Mouse (Mus musculus) hindbrain, embryonic 10.5 days (tissue): Measurements from ENCODE around the gene Gm12216. TPM values are rescaled to one million over a fixed set of nuclear protein-coding genes. Genes with fewer than 3 reads are reported as not detected.
A peak's percentile ranks its signal among the peaks of the same experiment; 100 is the strongest.

Experiments
- DNase-seq: peaks from one replicate; pipeline ENCODE4 v3.0.0-alpha.2; 2017; ENCODE audit warnings: low spot score
- H3K27ac ChIP-seq: fragments of 300-500 bp; sonication (generic); 2 replicates; pipeline ENCODE4 v1.5.1; 2016; ENCODE audit warnings: mild to moderate bottlenecking, moderate library complexity
- H3K27me3 ChIP-seq: fragments of 300-500 bp; sonication (generic); 2 replicates; pipeline ENCODE4 v1.6.1; 2016; ENCODE audit warnings: mild to moderate bottlenecking; ENCODE audit not compliant: poor library complexity, insufficient read depth, severe bottlenecking
- H3K36me3 ChIP-seq: fragments of 300-500 bp; sonication (generic); 2 replicates; pipeline ENCODE4 v1.6.1; 2016; ENCODE audit warnings: mild to moderate bottlenecking, moderate library complexity
- H3K4me1 ChIP-seq: fragments of 300-500 bp; sonication (generic); replicated peaks from 2 replicates; pipeline ENCODE4 v1.6.1; 2016; ENCODE audit warnings: mild to moderate bottlenecking
- H3K4me3 ChIP-seq: fragments of 300-500 bp; sonication (generic); 2 replicates; pipeline ENCODE4 v1.5.1; 2016; ENCODE audit warnings: mild to moderate bottlenecking, moderate library complexity
- H3K9me3 ChIP-seq: fragments of 300-500 bp; sonication (generic); 2 replicates; pipeline ENCODE4 v1.6.1; 2016; ENCODE audit warnings: mild to moderate bottlenecking, moderate library complexity
- WGBS: fragments of 180-500 bp; shearing (Covaris S2); methylation state at CpG from one replicate; pipeline ENCODE4 v1.1.7; 2016; 5-methylcytosine and 5-hydroxymethylcytosine counted together
- polyA plus RNA-seq: library from polyadenylated mRNA; unstranded; fragments of >200 nt; fragmentation: Nextera tagmentation; extraction: Ambion mirVana; gene quantifications from 2 replicates; pipeline ENCODE4 v1.2.1, GENCODE M21; 2016

Gene Gm12216
- polyA plus RNA-seq, 1 experiment from 2014 or later, result 0.21 TPM

DNA sequence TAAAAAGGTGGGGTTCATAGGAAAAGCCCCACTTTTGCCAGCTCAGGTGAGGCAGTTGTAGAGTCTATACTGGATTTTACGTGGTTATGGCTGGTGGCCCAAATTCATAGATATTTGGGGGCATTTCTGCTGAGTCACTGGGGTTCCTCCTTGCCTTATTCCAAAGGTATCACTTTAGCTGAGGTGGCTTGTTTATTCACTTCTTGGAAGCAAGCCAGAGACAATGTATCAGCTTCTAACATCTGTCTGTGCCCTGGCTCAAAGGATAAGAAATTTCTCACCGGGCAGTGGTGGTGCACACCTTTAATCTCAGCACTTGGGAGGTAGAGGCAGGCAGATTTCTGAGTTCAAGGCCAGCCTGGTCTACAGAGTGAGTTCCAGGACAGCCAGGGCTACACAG lies 79.2 kb downstream of the Gm12216 start:
- no peak overlapping the region for H3K4me3 ChIP-seq
- DNase-seq, result no peak
- peaks cover 9% of the 10 kb centered on the region for H3K36me3 ChIP-seq
- peaks cover 6% of the 10 kb centered on the region; the same call in 1 of the 2 replicates for H3K4me1 ChIP-seq
- no peak overlapping the region for H3K27ac ChIP-seq
- H3K9me3 ChIP-seq, result no peaks in the 10 kb centered on the region
- H3K27me3 ChIP-seq, result no peaks in the 10 kb centered on the region
- 92% methylated on average over 2 of the region's 2 CpGs for WGBS

DNA sequence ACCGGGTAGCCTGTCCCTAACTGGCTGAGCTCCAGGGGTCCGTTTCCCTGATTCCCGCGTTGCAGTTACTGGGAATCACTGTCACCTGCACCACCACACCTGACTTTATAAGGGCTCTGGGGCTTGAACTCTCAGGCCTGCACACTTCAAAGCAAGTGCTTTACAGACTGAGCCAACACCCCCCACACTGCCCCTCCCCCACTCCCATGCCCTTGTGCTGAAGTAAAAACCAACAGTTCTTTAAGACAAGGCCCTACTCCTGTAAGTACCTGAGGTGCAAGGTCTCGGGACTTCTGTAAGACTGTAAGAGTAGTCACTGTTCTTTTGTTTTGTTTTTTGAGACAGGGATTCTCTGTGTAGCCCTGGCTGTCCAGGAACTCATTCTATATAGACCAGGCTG lies 80.6 kb downstream of the Gm12216 start:
- 83% methylated on average over 5 of the region's 5 CpGs for WGBS
- no peak overlapping the region for H3K4me3 ChIP-seq
- H3K9me3 ChIP-seq, result no peaks in the 10 kb centered on the region
- DNase-seq, result no peak
- H3K27me3 ChIP-seq, result peaks cover 8% of the 10 kb centered on the region
- H3K36me3 ChIP-seq, result peaks cover 9% of the 10 kb centered on the region
- no peaks in the 10 kb centered on the region; the same call in 1 of the 2 replicates for H3K4me1 ChIP-seq
- no peak overlapping the region for H3K27ac ChIP-seq

DNA sequence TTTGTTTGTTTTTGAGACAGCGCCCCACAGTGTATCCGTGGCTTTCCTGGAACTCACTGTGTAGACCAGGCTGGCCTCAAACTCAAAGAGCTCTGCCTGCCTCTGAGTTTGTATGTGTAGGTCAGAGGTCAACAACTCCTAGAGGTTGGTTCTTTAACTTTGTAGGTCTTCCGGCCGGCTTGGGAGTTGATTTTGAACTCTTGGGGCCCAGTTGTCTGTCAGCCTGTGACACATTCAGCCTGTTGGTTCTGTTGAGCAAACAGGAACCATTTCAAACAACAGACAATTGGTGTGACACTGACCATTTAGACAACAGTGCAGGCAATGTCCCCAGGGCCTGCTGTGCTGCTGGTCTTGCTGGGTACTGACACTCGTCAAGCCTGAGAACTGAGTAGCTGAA lies 81.3 kb downstream of the Gm12216 start:
- WGBS, result 66% methylated on average over 5 of the region's 5 CpGs
- Histone ChIP-seq H3K4me1 (no peaks in the 10 kb centered on the region; the same call in 1 of the 2 replicates), H3K9me3 (no peaks in the 10 kb centered on the region), H3K4me3 (no peak overlapping the region), H3K27ac (no peak overlapping the region), H3K27me3 (peaks cover 11% of the 10 kb centered on the region), H3K36me3 (peaks cover 9% of the 10 kb centered on the region)
- DNase-seq, result no peak

DNA sequence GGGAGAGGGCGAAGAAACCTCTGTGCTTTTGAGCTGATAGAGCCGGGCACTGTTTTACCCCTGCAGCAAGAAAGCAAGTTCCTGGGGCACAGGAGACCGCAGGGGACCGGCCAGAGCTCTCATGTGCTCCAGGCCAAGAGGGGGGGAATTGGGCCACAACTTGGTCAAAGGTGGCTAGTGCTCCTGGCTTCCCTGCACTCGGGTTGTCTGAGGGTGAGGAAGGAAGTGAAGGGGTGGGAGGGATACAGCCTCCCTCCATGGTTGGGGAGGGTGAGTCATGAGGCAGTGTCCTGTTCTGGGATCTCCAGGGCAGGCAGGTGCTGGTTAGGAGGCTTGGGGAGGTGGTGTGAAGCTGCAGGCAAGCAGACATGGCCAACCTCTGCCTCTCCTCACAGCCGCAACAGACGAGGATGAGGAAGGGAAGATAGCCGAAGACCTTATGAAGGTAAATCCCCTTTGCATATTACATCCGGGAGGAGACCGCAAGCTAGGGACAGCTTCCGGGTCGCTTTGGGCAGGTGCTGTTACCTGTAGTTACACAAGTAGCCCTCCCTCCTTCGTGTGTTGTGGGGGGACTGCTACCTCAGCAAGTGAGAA lies 84.3 kb downstream of the Gm12216 start:
- no peak for DNase-seq

DNA sequence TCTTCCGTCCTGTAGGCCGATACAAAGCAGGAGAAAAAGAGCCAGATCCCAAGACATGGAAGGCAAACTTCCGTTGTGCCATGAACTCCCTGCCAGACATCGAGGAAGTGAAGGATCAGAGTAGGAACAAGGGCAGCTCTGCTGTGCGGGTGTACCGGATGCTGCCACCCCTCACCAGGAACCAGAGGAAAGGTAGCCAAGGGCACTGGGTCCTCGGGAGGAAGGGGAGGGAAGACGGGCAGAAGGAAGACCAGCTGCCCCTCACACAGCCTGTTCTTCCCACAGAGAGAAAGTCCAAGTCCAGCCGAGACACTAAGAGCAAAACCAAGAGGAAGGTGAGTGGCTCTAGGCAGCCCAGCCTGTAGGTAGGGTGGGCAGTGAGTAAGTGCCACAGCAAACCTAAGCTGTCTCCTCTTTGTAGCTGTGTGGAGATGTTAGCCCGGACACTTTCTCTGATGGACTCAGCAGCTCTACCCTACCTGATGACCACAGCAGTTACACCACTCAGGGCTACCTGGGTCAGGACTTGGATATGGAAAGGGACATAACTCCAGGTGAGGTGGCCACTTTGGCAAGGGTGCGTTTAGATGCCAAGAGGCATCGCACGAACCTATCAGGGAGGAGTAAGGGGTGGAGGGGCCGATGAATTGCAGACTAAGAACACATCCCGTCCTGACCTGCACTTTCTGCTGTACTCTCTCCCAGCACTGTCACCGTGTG lies 85.3 kb downstream of the Gm12216 start:
- peaks cover 43% of the 10 kb centered on the region for H3K27me3 ChIP-seq
- no peaks in the 10 kb centered on the region for H3K9me3 ChIP-seq
- WGBS, result 89% methylated on average over 16 of the region's 16 CpGs
- no peak for DNase-seq
- H3K4me3 ChIP-seq, result no peak overlapping the region
- no peak overlapping the region for H3K27ac ChIP-seq
- peaks cover 14% of the 10 kb centered on the region for H3K4me1 ChIP-seq
- peaks cover 9% of the 10 kb centered on the region for H3K36me3 ChIP-seq

More for the DNA sequence above, 84.3 kb downstream of the Gm12216 start:
- no peak overlapping the region for H3K27ac ChIP-seq
- 86% methylated on average over 13 of the region's 13 CpGs for WGBS
- H3K27me3 ChIP-seq, result peaks cover 34% of the 10 kb centered on the region
- H3K36me3 ChIP-seq, result peaks cover 9% of the 10 kb centered on the region
- peaks cover 9% of the 10 kb centered on the region for H3K4me1 ChIP-seq
- H3K9me3 ChIP-seq, result no peaks in the 10 kb centered on the region
- H3K4me3 ChIP-seq, result no peak overlapping the region

DNA sequence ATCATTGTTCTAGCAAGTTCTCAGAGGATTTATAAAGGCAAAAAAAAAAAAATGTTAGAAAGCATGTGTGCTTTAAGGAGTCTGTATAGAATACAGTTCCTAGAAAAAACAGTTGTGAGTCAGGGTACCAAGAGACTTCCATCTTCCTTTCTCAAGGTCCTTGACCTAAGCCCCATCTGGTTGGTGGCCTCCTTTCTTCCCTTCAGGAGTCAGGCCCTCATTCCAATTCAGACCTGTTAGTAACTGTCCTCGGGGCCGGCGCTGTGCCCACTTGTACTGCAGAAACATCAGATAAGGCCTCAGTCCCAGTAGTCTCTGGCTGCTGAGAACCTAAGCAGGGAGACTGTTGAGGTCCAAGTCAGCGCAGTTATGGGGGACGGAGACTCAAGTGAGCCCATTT lies 86.0 kb downstream of the Gm12216 start, which contains the start of gene Gm17334:
TSS of gene Gm17334 (minus strand) at position 101 of the 400 bp plus-strand sequence.
- 92% methylated on average over 5 of the region's 5 CpGs for WGBS
- no peaks in the 10 kb centered on the region for H3K9me3 ChIP-seq
- H3K27ac ChIP-seq, result no peak within 1 kb of the TSS
- peaks cover 9% of the 10 kb centered on the region for H3K36me3 ChIP-seq
- peaks cover 14% of the 10 kb centered on the region for H3K4me1 ChIP-seq
- no peak within 1 kb of the TSS for H3K4me3 ChIP-seq
- no peak for DNase-seq
- peaks cover 50% of the 10 kb centered on the region for H3K27me3 ChIP-seq

DNA sequence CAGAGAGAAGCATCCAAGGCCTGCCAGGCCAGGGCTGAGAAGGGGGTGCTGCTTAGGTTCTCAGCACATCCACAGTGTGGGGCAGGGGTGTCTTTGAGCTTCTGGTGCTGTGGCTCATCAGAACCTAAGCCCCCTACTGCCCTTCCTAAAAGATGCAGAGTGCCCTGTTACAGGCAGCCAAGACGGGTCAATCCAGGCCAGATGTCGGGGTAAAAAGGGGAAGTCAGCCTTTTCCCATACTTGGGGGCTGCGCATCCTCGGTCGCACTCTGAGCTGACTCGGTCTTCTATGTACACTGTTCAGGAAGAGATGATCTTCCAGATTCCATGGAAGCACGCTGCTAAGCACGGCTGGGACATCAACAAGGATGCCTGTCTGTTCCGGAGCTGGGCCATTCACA lies 86.5 kb downstream of the Gm12216 start:
- 77% methylated on average over 9 of the region's 9 CpGs for WGBS
- no peaks in the 10 kb centered on the region for H3K9me3 ChIP-seq
- H3K36me3 ChIP-seq, result peaks cover 9% of the 10 kb centered on the region
- peaks cover 52% of the 10 kb centered on the region for H3K27me3 ChIP-seq
- H3K4me3 ChIP-seq, result no peak overlapping the region
- DNase-seq, result no peak
- peaks cover 14% of the 10 kb centered on the region for H3K4me1 ChIP-seq
- no peak overlapping the region for H3K27ac ChIP-seq

DNA sequence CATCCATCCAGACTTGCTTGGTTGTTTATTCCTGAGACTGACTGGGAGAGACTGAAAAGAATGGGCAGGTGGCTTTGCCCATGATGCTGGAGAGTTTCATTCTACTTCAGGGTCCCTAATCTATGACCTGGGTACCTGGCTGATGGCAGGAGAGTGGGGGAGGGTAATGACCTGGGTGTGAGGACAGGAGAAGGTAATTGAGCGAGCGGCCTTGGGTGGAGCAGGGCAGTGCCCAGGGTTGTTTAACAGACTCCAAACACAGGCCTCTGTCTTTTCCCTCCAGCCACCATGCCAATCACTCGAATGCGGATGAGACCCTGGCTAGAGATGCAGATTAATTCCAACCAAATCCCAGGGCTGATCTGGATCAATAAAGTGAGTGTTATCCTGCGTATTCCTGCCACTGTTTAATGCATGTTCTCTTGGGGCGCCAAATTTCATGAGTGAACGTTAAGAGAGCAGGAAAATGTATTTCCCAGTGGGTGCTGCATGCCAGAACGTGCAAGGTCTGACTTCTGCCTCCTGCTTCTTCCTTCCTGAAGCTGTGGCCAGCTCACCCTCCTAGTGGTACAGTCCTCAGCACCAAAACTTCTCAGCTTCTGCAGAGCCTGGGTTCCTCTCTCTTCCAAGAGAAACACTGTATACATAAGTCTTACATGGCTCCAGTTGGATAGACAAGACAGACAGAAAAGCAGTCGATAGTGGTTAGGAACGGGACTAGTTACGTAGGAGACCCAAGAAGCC lies 87.9 kb downstream of the Gm12216 start:
- peaks cover 14% of the 10 kb centered on the region for H3K4me1 ChIP-seq
- peak overlapping the region; percentile 75; the same call in 1 of the 2 replicates for H3K4me3 ChIP-seq
- H3K27me3 ChIP-seq, result peaks cover 63% of the 10 kb centered on the region
- DNase-seq, result no peak
- no peak overlapping the region for H3K27ac ChIP-seq
- no peaks in the 10 kb centered on the region for H3K9me3 ChIP-seq
- WGBS, result 84% methylated on average over 11 of the region's 11 CpGs
- peaks cover 4% of the 10 kb centered on the region; the same call in 1 of the 2 replicates for H3K36me3 ChIP-seq

DNA sequence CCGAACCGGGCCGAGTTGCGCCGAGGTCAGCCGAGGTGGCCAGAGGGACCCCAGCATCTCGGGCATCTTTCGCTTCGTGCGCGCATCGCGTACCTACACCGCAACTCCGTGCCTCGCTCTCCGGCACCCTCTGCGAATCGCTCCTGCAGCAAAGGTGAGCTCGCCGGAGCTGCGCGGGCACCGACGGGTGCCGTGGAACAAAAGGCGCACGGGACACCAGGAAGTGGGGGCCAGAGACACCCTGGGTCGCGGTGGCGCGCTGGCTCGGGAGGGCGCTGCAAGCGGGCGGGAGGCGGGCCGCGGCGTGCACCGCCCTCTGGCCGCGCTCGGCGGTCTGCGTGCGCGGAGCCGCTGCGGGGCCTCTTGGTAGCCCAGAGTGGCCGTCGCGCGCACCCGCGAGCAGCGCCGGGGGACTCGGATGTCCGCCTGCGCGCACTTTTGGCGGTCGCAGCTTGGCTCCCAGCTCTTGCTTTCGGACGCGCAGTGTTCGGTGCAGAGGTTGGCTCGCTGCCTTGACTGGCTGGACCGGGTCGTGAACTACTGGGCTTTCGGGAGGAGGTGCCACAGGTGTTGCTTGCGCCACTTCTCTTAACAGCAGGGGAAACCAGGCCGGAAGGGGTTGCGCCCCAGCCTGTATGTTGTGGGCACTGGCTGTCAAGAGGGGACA lies 88.8 kb downstream of the Gm12216 start:
- Histone ChIP-seq H3K9me3 (no peaks in the 10 kb centered on the region), H3K4me3 (peak overlapping the region; percentile 75), H3K4me1 (peaks cover 14% of the 10 kb centered on the region), H3K36me3 (no peaks in the 10 kb centered on the region), H3K27me3 (peaks cover 71% of the 10 kb centered on the region), H3K27ac (peak overlapping the region; percentile 82)
- DNase-seq, result peak; percentile 69
- under 1% methylated on average over 75 of the region's 75 CpGs for WGBS

DNA sequence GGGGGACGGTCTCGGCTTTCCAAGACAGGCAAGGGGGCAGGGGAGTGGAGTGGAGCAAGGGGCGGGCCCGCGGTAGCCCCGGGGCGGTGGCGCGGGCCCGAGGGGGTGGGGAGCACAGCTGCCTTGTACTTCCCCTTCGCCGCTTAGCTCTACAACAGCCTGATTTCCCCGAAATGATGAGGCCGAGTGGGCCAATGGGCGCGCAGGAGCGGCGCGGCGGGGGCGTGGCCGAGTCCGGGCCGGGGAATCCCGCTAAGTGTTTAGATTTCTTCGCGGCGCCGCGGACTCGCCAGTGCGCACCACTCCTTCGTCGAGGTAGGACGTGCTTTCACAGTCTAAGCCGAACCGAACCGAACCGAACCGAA lies 89.3 kb downstream of the Gm12216 start, which contains the start of gene Irf1:
TSS of gene Irf1 (plus strand) at position 255 of the 365 bp plus-strand sequence.
- Histone ChIP-seq H3K4me1 (peaks cover 17% of the 10 kb centered on the region), H3K36me3 (no peaks in the 10 kb centered on the region), H3K9me3 (no peaks in the 10 kb centered on the region), H3K27me3 (peaks cover 76% of the 10 kb centered on the region), H3K27ac (peak within 1 kb of the TSS; percentile 82), H3K4me3 (peak within 1 kb of the TSS; percentile 75)
- WGBS, result under 1% methylated on average over 40 of the region's 40 CpGs
- DNase-seq, result peak; percentile 87

DNA sequence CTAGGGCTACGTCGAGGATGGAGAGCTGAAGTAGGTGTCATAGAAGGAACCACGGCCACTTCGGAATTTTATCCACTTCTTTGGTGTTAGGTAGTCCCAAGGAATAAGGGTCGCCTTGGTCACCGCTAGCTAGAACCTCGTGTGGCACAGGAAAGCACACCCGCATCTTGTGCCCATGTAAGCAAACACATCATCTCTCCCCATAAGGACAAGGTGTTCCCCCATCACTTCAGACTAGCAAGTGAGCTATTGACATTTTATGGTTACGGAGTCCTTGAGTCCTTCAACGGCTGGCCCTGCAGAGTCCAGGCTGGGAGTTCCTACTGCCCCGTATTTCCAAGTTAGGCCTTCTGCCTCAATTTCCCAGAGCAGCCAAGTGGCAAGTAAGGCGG lies 89.9 kb downstream of the Gm12216 start:
- DNase-seq, result no peak
- H3K4me1 ChIP-seq, result peaks cover 23% of the 10 kb centered on the region
- whole genome bisulfite sequencing, result 57% methylated on average over 12 of the region's 12 CpGs
- peak overlapping the region; percentile 75 for H3K4me3 ChIP-seq
- peaks cover 80% of the 10 kb centered on the region for H3K27me3 ChIP-seq
- H3K36me3 ChIP-seq, result no peaks in the 10 kb centered on the region
- no peaks in the 10 kb centered on the region for H3K9me3 ChIP-seq
- no peak overlapping the region for H3K27ac ChIP-seq

DNA sequence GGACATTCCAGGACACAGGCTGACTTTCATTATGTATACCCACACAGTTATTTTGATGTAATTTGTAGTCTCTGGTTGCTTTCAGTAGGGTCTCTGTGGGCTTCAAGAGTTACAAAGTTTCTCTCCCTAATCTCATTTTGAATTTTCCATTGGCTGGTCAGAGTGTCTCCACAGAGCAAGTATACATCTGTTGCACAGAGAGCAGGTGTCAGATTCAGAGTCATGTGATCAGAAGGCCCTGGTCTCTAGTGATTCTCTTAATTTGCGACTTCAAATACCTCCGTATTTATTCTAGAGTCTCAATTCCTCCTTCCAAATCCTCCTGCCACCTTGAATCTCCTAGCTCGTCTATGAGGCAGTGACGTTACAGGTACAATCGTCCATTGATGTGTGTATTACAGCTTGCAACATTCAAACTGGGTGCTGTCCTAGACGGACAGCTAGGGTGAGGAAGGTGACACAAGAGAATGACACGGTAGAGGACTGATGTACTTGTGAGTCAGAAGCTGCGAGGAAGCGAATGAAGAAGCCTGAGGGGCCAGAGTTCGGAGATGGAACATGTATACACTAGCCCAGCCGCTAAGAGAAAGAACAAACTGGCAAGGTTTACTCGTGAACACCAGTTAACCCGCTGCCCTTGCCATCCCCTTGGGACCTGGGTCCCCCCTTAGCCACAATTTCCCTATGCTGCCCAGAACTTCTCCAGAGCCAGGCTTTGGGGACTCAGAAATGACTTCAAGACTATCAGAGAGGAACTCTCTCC lies 90.5 kb downstream of the Gm12216 start:
- DNase-seq, result no peak
- 0 out of 2 replicates have a peak overlapping the region, but pooled peaks have one; percentile 75 for H3K4me3 ChIP-seq
- no peak overlapping the region for H3K27ac ChIP-seq
- WGBS, result 77% methylated on average over 13 of the region's 13 CpGs
- no peaks in the 10 kb centered on the region for H3K9me3 ChIP-seq
- H3K36me3 ChIP-seq, result no peaks in the 10 kb centered on the region
- peaks cover 29% of the 10 kb centered on the region for H3K4me1 ChIP-seq
- peaks cover 80% of the 10 kb centered on the region for H3K27me3 ChIP-seq
